Comparison of ENCODE assay signal across 11 mouse cellular contexts in the genomic region with DNA sequence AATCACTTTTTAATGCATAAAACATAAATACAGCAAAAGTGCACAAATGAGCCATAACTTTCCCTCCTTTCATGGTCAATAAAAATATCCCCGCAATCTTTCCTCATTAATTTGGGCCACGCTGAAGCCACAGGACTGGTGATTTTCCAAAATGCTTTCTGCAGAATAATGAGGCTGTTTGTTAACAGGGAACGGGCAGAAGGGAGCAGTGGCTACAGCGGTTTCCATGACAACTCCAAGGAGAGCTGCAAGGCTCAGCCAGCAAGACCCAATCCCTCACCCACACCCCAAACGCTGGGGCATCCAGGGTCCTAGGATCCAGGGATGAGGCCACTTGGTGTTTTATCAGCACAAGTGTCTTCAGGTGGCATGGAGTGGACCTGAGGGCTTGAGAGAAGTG.
DNase-seq lines count a peak whose midpoint lies in the region; ATAC-seq lines count a peak whose summit lies in the region.
"Had no signal": no experiment of that assay in that cellular context is flagged by ENCODE, and none has a peak within 500 bp of the region (broad histone marks: within the 10 kb centered on the region; RNA-seq: fewer than 3 reads in every experiment).

No protein-coding gene starts in this region.

- peaks cover 24% of the 10 kb centered on the region for H3K4me1 ChIP-seq in forebrain, embryonic 13.5 days
- H3K4me1 ChIP-seq in neural tube, embryonic 15.5 days, result peaks cover 21% of the 10 kb centered on the region
- H3K4me1 ChIP-seq: megakaryocyte, embryonic 14.5 days had no signal

- peak overlapping the region; percentile 44; the same call in 1 of the 2 replicates for H3K27ac ChIP-seq in forebrain, embryonic 13.5 days
- H3K27ac ChIP-seq in neural tube, embryonic 15.5 days (replicated peaks), result no peak overlapping the region; the same call in none of the 2 replicates
- H3K27ac ChIP-seq: kidney, postnatal 0 days had no signal

- peak; percentile 24 to 48 for DNase-seq in left cerebral cortex, postnatal 25 days (ENCODE audit: low spot score in 2 of 2)
- DNase-seq in left cerebral cortex, postnatal 4 days, result no peak
- peak; percentile 8 for DNase-seq in hindlimb bud, embryonic 11.5 days (ENCODE audit: extremely low spot score, low read depth, low spot score)
- DNase-seq in ovary, postnatal 14 days (ENCODE audit: low spot score), result no peak
- DNase-seq in lung, postnatal 36 days, result no peak
- DNase-seq: heart, postnatal 4 days; lung, adult 18-20 months had no signal

- 0 out of 2 replicates have a peak overlapping the region, but pooled peaks have one; percentile 2 for H3K9ac ChIP-seq in forebrain, embryonic 13.5 days
- H3K9ac ChIP-seq in neural tube, embryonic 15.5 days (replicated peaks), result no peak overlapping the region

- peak overlapping the region; percentile 33 for H3K4me2 ChIP-seq in forebrain, embryonic 13.5 days
- no peak overlapping the region for H3K4me2 ChIP-seq in neural tube, embryonic 15.5 days

- peak; percentile 74 for ATAC-seq in forebrain, embryonic 13.5 days
- ATAC-seq in neural tube, embryonic 15.5 days (ENCODE audit: low FRiP score), result 0 out of 2 replicates have a peak, but pooled peaks have one; percentile 59

- H3K4me3 ChIP-seq in forebrain, embryonic 13.5 days, result no peak overlapping the region
- H3K4me3 ChIP-seq in neural tube, embryonic 15.5 days (replicated peaks), result no peak overlapping the region
- H3K4me3 ChIP-seq: megakaryocyte, embryonic 14.5 days had no signal

- no peaks in the 10 kb centered on the region; the same call in 1 of the 2 replicates for H3K9me3 ChIP-seq in forebrain, embryonic 13.5 days (replicated peaks)
- H3K9me3 ChIP-seq in neural tube, embryonic 15.5 days (replicated peaks), result no peaks in the 10 kb centered on the region

- no peaks in the 10 kb centered on the region for H3K36me3 ChIP-seq in forebrain, embryonic 13.5 days (ENCODE audit: poor library complexity, severe bottlenecking)
- H3K36me3 ChIP-seq in neural tube, embryonic 15.5 days, result no peaks in the 10 kb centered on the region

- no peaks in the 10 kb centered on the region for H3K27me3 ChIP-seq in forebrain, embryonic 13.5 days
- H3K27me3 ChIP-seq in neural tube, embryonic 15.5 days (replicated peaks), result no peaks in the 10 kb centered on the region
- H3K27me3 ChIP-seq: megakaryocyte, embryonic 14.5 days had no signal

- 12% methylated on average over 5 of the region's 5 CpGs for WGBS in forebrain, embryonic 13.5 days
- WGBS in neural tube, embryonic 15.5 days, result 17% methylated on average over 5 of the region's 5 CpGs

- intact Hi-C loops in left cerebral cortex, postnatal 25 days (cut with DNase I), result loop anchor here (5.0 kb wide), 1 partner anchor 99 kb away; no protein-coding TSS in a partner anchor
- intact Hi-C loops in left cerebral cortex, postnatal 4 days (cut with DNase I), result no loop called here

Comparison
In these comparisons a context has a peak if more than half of its experiments do, and no peak if none do; other contexts are left out.
1. DNase-seq: peak in left cerebral cortex, postnatal 25 days (2 of 2) and hindlimb bud, embryonic 11.5 days (single experiment); none in left cerebral cortex, postnatal 4 days (single experiment), ovary, postnatal 14 days (single experiment) and lung, postnatal 36 days (single experiment).